Mouse (Mus musculus): Measurements from ENCODE around the gene Chrna7. TPM values are rescaled to one million over a fixed set of nuclear protein-coding genes. Genes with fewer than 3 reads are reported as not detected.

Chrna7 gene
- total RNA-seq (2021), result 10 to 100 TPM; 24.0 to 24.6 TPM
- long read RNA-seq, experiment 1, transcript Chrna7-201 (10 exons, 2,078 nt), result major isoform, 11 of 37 reads
- long read RNA-seq, experiment 1, partial matches to known transcripts, result 4 of 37 reads
- long read RNA-seq, experiment 1, other reads (novel, unspliced or antisense), result 22 of 37 reads
- long read RNA-seq, experiment 2, transcript Chrna7-201 (10 exons, 2,078 nt), result major isoform, 12 of 34 reads
- long read RNA-seq, experiment 2, partial matches to known transcripts, result 4 of 34 reads
- long read RNA-seq, experiment 2, other reads (novel, unspliced or antisense), result 18 of 34 reads

DNA sequence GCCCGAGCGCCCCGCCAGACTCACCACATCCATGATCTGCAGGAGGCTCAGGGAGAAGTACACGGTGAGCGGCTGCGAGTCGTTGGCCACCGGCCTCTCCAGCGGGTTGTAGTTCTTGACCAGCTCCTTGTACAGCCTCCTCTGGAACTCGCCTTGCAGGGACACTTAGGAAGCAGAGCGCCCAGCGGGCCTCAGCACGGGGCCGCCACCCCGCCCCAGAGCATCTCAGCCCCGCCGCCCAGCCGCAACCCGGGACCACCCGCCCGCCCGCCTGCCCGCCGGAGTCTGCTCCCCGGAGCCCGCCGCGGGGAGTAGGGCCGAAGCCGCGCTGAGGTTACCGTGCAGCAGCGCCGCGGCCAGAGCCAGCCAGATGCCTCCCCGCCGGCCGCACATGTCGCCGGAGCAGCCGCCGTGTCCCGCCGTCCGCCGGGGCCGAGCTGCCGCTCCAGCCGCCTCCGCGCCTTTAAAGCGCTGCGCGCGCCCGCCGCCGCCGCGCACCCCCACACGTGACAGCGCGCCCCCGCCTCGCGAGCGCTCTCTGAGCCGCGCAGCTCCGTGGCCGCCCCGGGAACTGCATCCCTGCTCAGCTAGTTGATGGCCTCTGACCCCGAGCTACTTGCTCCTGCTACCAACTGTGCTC, at the start of gene Chrna7:
Gene Chrna7, minus strand, starts transcription at position 486 of the 640 bp plus-strand sequence.
- peak within 1 kb of the TSS; percentile 61 for H3K27ac ChIP-seq
- intact Hi-C loops (cut with DNase I), result loop anchor here (5.0 kb wide), 2 partner anchors 110 to 230 kb away; partner anchors contain the start of gene Otud7a

DNA sequence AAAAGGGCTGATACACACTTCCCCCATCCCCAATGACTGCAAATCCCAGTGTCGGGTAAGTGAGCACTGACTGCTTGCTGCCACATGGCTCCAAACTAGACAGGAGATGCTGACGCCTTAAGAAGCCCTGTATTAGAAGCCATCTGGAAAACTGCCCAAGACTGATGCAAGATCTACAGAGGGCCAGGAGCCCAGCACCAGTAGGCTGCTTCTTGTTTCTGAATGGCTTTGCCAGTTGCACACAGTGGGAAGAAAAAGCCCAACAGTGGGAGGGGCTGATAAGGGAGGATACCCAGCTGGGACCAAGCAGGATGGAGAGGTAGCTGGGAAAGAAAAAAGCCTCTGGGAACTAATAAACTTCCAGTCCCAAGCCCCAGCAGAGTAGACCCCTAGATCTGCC, 37.0 kb upstream of the Chrna7 start:
- no peak for DNase-seq (ENCODE audit: extremely low spot score in 1 of 2, low spot score in 2 of 2)
- no peak for TF ChIP-seq CTCF (IDR thresholded peaks at IDR 0.05)
- intact Hi-C loops (cut with DNase I), result no loop called here
- Histone ChIP-seq H3K27ac (no peak overlapping the region), H3K4me3 (no peak overlapping the region)

More for the DNA sequence above, at the start of gene Chrna7:
- peak; percentile 90 for DNase-seq (ENCODE audit: extremely low spot score in 1 of 2, low spot score in 2 of 2)
- peak; percentile 86 for TF ChIP-seq CTCF (IDR thresholded peaks at IDR 0.05)
- H3K4me3 ChIP-seq, result peak within 1 kb of the TSS; percentile 72

DNA sequence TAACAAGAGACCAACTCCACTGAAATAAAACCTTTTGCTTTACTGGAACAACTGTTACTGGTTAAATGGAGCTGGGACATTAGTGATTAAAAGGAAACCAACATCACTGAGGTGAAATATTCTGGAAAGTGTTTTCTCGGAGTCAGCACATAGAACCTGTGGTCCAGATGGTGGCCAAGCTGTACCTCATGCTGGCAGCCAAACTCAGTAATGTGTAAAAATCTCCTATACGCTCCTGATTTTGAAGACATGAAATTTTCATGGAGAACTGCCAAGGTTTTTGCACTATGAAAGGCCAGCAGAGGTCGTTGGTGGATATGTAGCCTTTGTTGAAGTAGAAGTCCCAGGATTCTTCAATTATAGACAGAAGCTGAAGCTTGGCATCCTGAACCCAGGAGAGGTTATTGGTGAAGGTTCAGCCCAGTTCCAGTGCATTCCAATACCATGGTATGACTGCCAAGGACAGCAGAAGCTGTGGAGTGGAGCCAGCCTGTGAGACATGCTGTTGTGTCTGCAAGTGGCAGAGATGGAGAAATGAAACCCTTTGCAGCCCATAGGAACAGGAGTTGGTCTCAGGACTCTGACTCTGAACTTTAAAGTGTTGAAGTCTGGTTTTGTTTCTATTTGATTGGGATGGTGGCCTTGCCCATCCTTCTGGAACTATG, 25.6 kb upstream of the Chrna7 start:
- no peak for DNase-seq (ENCODE audit: extremely low spot score in 1 of 2, low spot score in 2 of 2)
- H3K4me3 ChIP-seq, result no peak overlapping the region
- H3K27ac ChIP-seq, result no peak overlapping the region
- intact Hi-C loops (cut with DNase I), result no loop called here
- no peak for TF ChIP-seq CTCF (IDR thresholded peaks at IDR 0.05)

DNA sequence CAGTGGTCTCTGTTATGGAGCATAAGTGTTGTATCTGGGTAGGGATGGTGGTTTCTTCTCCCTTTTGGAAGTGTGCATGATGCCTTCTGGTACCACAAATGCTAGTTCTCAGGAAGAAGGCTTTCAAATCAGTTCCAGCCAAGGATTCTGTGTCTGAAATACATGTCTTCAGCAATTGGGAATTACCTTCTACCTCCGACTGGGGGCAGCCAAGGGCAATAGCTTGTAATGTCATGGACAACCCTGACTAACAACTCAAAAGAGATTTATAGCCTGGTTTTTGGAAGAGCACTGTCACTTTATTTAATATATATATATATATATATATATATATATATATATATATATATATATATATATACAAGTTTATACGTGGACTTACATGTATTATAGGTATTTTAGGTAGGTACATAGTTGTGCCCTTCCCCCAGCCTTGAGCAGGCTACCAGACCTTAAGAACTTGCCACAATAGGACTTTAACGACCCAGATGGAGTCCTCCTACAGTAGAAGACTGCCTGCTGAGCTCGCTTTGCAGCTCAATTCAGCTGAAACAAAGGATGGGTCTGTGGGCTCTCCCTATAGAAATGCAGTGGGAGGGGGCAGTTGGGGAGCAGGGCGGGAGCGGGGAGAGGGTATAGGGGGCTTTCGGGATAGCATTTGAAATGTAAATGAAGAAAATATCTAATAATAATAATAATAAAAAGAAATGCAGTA, 12.9 kb upstream of the Chrna7 start:
- DNase-seq (ENCODE audit: extremely low spot score in 1 of 2, low spot score in 2 of 2), result no peak
- no peak for TF ChIP-seq CTCF (IDR thresholded peaks at IDR 0.05)
- intact Hi-C loops (cut with DNase I), result no loop called here
- Histone ChIP-seq H3K4me3 (no peak overlapping the region), H3K27ac (no peak overlapping the region)

DNA sequence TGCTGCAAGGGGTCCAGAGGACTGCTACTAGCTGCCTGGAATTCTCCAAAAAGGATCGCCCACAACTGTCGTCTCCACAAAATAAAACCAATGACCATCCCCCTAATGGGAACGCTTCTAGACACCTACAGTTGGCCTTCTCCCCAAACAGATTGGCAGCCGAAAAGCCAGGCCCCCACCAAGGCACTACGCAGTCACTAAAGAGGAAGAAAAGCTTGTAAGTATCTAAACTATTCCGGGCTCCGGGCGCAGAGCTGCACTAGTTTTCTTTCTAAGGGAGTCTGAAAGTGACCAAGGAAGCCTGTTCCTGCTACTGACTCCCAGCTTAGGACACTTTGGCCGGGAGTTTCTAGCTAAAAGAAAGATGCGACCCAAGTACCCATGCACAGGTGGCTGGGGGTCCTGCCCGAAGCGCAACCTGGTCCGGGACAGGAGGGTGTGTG, 707 bp downstream of the Chrna7 start:
- intact Hi-C loops (cut with DNase I), result loop anchor here (1.0 to 5.0 kb wide), 3 partner anchors 111 to 288 kb away; partner anchors contain the start of gene Otud7a
- TF ChIP-seq CTCF (IDR thresholded peaks at IDR 0.05), result no peak
- H3K27ac ChIP-seq, result peak overlapping the region; percentile 61
- H3K4me3 ChIP-seq, result peak overlapping the region; percentile 72
- peak in 1 of 2 experiments; percentile 28 for DNase-seq (ENCODE audit: extremely low spot score in 1 of 2, low spot score in 2 of 2)

DNA sequence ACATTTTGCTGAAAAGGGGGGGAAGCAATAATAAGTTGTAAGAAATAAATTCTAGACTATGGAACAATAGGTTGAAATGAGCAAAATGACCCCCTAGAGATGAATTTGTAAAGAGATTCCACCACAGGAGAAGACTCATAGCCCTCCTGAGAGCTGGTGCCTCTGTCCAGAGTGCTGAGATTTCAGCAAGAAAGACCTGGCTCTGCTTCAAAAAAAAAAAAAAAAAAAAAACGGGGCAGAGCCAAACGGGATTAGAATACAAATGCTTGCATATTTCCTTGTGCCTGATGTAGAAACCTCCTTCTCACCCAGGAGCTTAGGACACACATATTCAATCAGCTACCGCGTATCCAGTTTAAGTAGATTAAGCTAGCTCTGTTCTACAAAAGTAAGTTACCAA, 2.9 kb downstream of the Chrna7 start:
- H3K27ac ChIP-seq, result no peak overlapping the region
- no peak for DNase-seq (ENCODE audit: extremely low spot score in 1 of 2, low spot score in 2 of 2)
- H3K4me3 ChIP-seq, result no peak overlapping the region
- TF ChIP-seq CTCF (IDR thresholded peaks at IDR 0.05), result no peak
- intact Hi-C loops (cut with DNase I), result no loop called here

DNA sequence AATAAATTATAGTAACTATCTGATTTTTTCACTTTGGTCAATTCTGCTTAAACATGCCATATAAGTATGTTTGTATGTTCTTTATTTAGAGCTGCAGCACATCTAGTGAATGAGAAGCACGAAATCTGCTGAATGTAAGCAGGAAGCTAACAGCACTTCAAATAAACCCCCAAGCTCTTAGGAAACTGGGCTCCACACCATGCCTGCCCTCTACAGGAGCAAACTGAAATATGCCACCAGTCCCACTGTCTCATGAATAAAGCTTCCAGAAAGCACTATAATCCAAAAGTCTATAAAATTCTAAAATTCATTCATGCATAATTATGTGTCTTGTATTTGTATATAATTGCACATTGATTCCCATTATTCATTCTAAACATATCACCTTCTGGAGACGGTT, 5.2 kb downstream of the Chrna7 start:
- no peak for DNase-seq (ENCODE audit: extremely low spot score in 1 of 2, low spot score in 2 of 2)
- Histone ChIP-seq H3K27ac (no peak overlapping the region), H3K4me3 (no peak overlapping the region)
- TF ChIP-seq CTCF (IDR thresholded peaks at IDR 0.05), result peak; percentile 53
- intact Hi-C loops (cut with DNase I), result no loop called here

DNA sequence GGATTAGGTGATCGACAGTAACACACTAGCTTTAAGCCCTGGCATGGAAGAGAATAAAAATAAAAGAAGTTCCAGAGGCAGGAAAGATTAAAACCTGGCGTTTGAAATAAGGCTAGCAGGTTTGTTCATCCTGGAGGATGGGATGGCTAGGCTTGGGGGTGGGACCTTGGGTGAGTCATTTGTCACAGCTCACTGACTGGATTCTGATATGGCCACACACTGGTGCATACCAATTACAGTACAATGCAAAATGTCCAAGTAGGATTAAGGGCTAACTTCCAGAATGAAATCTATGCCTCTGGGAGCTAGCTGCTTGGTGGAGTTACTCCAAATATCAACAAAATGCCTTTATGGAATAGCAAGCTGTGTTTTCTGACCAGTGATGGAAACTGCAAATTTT, 16.8 kb downstream of the Chrna7 start:
- no peak for DNase-seq (ENCODE audit: extremely low spot score in 1 of 2, low spot score in 2 of 2)
- intact Hi-C loops (cut with DNase I), result no loop called here
- TF ChIP-seq CTCF (IDR thresholded peaks at IDR 0.05), result no peak
- Histone ChIP-seq H3K27ac (no peak overlapping the region), H3K4me3 (no peak overlapping the region)

DNA sequence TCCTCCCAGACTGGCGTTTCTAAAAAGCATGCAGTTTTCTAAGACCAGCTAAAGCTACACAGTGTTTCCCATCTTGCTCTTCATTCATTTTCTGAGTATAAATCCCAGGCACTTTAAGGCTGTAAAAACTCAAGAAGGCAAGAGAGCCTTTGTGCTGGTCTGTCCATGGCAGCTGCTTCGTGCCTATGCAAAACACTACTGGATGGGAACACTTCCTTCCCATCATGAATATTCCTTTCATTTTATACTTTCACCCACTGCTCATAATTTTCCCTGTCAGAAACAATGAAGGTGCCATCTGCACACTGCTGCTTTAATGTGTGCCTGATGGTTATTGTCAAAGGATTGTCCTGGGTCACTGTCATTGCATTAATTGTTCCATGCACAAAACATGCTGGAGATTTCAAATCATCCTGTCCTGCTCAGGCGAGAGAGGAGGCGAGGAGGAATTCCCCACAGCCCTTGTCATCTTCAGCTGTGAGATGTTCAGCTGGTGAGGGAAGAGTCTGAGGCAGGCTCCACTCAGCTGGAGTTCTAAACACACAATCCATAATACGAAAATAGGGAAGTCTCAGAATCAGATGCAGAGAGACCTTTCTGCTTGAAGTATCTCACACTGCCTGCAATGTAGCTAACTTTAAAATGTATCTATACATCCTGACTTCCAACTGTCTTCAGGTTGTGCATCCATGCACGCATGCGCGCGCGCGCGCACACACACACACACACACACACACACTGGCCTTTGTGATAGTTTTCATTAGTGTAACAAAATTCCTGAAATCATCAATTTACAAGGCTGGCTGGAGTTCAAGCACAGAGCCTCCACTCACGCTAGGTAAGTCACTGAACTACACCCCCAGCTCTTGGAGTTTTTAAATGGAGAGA, 22.5 kb downstream of the Chrna7 start:
- DNase-seq (ENCODE audit: extremely low spot score in 1 of 2, low spot score in 2 of 2), result no peak
- H3K4me3 ChIP-seq, result no peak overlapping the region
- TF ChIP-seq CTCF (IDR thresholded peaks at IDR 0.05), result no peak
- intact Hi-C loops (cut with DNase I), result no loop called here
- no peak overlapping the region; the same call in 1 of the 2 replicates for H3K27ac ChIP-seq

DNA sequence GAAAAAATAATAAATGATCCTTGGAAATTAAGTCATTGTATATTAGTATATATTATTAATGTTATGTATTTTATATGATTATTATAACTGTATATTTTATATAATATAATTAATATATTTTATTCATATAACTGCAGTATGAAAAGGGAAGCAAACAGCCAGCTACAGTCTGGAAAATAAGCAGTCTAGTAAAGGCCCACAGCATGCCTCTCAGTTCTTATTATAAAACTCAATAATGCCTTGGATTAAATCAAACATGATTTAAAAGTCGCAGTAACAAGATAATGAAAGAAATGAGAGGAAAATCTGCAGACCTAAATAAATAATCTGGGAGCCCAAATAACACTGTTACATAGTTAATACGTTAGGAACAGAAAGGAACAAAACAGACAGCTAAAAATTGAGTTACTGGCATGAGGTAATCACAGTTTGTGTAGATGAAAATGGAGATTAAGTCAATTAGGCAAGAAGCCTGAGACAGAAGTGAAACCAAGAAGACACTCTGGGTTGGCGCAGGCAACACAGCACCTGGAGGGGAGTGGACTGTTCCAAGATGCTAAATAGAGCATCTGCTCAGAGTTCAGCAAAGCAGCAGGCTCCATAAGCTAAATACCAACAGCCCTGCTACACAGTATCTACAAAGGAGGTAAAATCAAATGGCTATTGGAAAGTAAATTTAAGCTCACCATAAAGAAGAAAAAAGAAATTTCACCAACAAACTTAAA, 42.1 kb downstream of the Chrna7 start:
- H3K4me3 ChIP-seq, result no peak overlapping the region
- no peak for DNase-seq (ENCODE audit: extremely low spot score in 1 of 2, low spot score in 2 of 2)
- no peak overlapping the region for H3K27ac ChIP-seq
- intact Hi-C loops (cut with DNase I), result no loop called here
- no peak for TF ChIP-seq CTCF (IDR thresholded peaks at IDR 0.05)
